Mouse (Mus musculus): ENCODE data around the gene Slc26a3.
"Not testable (repeated sequence)": the region's sequence is repeated elsewhere in the genome, so short reads cannot be mapped to it uniquely, and the experiment has no call there.

Slc26a3 gene

DNA sequence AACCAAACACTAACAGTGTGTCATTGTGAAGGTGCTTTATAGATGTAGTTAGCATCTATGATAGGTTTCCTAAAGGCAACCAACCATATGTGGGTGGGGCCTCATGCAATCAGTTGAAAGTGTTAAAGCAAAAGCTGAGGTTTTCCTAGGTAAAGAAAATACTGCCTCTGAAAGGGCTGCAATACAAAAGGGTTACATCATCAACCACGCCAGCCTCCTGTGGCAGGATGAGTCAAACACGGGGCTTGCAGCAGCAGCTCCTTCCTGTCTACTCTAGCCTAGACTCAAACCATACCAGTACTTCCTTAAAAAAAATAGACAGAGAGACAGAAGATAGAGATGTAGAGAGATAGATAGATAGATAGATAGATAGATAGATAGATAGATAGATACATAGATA is 25.3 kb downstream of the Slc26a3 start:
- intact Hi-C loops (cut with DNase I) = no loop called here

DNA sequence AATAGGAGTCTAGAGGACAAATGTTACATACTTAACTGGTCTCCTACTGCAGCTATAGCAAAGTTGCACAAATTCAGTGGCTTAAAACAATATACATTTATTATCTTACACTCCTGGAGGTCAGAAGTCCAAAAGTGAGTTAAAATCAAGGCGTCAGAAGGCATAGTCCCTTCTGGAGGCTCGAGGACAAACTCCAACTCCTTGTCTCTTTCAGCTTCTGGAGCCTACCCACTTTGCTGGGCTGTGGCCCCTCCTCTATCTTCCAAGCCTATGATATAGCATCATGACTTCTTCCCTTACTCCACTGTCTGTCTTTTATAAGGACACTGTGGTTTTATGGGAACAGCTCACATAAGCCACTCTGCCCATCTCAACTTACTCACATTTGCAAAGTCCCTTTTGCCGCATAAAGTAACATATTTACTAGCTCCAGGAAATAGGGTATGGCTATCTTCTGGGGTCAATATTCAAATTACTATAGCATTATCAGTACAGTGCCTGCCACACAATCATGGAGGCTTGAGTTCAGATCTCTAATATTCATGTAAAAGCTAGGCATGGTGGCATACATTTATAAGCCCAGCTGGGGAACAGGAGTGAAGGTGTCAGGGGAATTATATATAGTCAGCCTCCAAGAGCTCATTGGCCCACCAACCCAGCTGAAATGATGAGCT is 31.4 kb downstream of the Slc26a3 start:
- intact Hi-C loops (cut with DNase I) = no loop called here

DNA sequence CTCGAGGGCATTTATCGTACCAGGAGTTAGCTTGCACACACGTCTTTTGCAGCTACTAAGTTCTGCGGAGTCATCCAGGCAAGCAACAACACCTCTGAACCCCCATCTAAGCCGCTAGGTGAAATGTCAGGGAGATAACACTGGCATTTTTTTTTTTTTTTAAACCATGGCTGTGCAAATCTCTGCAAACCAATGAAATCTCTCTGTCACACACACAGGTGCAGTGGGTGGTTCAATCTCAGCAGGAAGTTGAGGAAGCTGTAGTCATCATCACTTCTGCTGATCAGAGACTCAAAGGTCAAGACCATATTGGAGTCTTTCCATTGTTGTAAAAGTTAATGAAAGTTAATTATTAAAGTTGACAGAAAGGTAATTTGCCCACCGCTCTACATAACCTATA is 47.1 kb downstream of the Slc26a3 start:
- intact Hi-C loops (cut with DNase I) = no loop called here

DNA sequence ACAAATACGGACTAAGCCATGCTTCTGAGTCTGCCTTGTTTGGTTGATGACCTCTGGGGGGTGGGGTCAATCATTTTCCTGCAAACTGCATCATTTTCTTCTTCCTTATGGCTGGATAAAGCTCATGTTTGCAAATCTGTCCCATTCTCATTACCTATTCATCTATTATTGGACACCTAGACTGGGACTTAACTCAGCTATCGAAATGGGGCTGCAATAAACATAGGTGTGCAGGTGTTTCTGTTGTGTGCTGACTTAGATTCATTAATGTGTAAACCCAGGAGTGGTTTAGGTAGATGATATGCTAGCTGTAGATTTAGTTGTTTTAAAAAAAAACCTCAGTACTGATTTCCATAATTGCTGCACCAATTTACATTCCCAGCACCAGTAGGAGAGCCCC is 48.9 kb downstream of the Slc26a3 start:
- intact Hi-C loops (cut with DNase I) = no loop called here

DNA sequence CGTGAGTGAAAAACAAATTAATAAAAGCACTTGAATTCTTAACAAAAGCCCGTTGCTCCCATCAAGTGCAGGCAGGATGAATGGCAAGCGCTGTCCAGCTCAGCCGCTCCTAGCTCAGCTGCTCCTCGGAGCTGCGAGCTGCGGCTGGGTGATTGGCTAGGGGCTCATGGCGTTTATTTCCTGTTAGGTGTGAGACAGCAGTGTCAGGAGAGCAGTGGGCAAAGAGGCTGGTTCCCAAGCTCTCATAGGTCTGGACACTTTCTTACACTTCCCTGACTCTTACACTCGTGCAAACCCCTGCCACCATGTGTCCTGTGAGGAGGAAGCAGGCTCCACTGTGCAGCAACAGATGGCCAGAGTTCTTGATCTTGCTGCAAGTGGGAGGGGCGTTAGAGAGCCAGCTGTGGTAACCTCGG is 53.5 kb downstream of the Slc26a3 start:
- intact Hi-C loops (cut with DNase I) = no loop called here

DNA sequence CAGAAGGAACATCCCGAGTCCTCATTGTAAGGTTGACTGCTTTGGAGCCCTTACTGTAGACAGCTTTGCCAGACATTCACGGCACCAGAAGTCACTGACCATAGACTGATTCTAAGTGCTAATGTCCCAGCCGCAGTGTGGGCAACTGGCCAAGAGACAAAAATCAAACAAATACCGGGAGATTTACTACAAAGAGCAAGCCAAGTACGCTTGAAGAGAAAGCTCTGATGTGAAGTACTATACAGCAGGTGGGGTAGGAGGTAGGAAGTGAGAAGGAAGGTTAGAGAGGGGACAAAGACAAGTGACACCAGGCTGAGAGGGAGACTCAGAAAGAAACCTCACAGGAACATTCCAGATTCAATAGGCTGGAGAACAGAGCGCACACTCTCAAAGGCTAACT is 54.2 kb downstream of the Slc26a3 start:
- intact Hi-C loops (cut with DNase I) = no loop called here

DNA sequence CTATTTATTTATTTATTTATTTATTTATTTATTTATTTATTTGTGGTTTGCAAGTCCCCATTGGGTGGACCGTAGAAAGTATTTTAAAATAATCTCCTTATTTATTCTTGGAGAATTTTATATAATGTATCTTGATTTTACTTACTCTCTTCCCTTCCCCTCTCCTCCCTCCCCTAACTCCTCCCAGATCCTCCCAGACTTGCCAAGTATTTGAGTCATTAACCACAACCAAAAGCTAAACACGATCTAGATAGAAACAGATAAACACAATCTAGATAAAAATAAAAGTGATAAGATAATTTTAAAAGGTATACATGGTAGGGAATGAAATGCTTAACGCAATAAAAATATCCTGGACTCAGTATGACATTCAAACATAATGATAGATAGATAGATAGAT is 58.7 kb downstream of the Slc26a3 start:
- intact Hi-C loops (cut with DNase I) = no loop called here

DNA sequence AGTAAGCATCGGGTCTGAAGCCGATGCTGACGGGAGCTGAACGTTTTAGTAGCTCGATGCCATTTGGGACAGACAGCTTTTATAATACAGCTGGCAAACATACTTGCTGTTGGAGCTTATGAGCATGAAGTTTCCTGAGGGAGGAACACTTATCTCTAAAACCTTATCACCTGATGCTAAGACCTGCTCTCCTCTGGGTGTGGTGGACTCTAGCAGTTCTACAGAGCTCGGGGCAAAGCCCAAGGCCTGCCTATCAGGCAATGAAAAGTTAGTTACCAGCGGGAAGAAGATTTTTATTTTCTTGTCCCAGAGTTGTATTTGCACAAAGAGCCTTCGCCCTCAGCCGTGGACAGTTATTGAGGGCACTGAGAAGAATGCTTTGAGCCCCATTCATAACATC is 65.6 kb downstream of the Slc26a3 start:
- intact Hi-C loops (cut with DNase I) = no loop called here

DNA sequence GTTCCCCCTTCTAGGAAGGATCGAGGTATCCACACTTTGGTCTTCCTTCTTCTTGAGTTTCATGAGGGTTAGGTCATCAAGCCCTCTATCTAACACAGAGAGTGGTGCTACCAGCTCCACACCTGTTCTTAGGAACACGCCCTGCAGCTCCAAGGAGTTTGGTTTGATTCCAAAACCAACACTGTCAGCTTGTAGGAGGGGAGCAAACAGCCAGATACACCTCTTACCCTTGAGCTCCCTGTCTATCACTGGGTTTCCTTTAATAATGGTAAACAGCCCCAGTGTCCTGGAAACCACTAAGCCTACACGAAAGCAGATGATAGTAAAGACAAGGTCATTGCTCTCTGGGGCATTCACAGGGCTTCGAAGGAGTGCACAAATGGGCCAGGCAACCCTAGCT is 67.8 kb downstream of the Slc26a3 start:
- intact Hi-C loops (cut with DNase I) = no loop called here

DNA sequence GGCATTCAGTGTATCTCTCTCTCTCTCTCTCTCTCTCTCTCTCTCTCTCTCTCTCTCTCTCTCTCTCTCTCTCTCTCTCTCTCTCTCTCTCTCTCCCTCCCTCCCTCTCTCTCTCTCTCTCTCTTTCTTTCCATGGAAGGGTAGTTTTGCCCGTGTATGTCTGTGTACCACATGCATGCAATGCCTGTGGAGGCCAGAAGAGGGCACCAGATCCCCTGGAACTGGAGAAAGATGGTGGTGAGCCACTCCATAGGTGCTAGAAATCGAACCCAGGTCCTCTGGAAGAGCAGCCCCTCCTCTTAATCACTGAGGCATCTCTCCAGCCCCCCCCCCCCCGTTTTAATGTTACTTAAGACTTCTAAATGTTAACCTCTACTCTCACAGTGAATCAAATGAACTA is 69.6 kb downstream of the Slc26a3 start:
- intact Hi-C loops (cut with DNase I) = not testable (repeated sequence)

DNA sequence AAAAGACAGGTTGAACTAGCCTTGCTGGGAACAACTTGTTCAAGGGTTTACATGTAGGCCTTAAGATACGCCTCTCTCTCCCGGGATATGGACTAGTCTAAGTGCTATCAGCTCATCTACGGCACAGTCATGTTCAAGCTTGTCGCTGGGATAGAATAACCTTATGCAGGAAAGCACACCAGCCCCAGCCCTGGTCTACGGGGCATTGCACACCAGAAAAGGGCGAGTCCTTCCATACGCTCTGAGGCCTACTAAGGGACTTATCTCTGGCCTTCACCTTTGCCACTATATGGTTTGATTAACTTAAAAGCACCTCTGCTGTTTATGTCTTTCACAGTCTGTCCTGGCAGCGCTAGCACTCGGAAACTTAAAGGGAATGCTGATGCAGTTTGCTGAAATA is 70.7 kb downstream of the Slc26a3 start:
- intact Hi-C loops (cut with DNase I) = no loop called here

DNA sequence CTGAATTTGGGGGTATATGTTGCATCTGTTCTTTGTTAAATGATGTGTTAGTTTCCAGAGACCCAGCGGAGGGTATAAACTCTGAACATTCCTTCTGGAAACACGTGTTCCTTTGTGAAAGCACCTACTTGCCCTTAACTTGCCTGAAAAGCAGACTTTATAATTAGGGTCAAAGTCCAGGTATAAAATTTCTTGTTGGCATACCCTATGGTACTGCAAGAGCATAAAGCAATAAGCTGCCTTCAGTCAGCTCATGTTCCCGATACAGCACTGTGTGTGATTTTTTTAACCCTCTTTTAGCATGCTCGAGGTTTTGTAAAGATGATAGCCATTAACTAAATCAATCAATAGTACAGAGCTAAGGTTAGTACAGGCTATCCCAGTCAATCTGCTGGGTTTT is 71.9 kb downstream of the Slc26a3 start:
- intact Hi-C loops (cut with DNase I) = no loop called here

DNA sequence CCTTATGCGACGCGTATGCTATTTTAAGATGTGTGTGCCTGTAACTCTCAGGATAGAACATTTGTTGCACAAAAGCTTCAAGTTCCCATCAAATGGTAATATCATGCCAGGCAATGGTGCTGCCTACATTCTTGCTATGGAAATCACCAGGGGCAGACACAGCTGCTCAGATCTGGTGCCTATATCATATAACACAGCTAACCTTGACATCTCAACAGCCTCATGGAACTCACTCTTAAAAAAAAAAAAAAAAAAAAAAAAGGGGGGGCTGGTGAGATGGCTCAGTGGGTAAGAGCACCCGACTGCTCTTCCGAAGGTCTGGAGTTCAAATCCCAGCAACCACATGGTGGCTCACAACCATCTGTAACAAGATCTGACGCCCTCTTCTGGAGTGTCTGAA is 87.5 kb downstream of the Slc26a3 start:
- intact Hi-C loops (cut with DNase I) = not testable (repeated sequence)

DNA sequence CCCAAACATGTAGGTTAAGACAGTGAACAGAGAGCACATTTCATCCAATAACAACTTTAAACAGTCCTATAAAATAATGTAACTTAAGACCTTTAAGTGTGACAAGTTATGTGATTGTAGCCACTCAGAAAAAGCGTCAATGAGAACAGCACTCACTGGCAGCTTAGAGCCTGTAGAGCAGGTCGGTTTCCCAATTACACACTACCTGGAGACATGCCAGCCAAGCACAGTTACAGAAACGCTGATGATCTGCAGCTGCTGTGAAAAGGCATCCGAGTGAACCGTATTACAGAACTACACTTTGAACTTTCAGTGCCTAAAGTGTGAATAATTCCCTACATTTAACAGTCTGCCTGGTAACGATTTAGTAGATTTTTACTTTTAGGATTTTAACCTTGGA is 95.8 kb downstream of the Slc26a3 start:
- intact Hi-C loops (cut with DNase I) = no loop called here

DNA sequence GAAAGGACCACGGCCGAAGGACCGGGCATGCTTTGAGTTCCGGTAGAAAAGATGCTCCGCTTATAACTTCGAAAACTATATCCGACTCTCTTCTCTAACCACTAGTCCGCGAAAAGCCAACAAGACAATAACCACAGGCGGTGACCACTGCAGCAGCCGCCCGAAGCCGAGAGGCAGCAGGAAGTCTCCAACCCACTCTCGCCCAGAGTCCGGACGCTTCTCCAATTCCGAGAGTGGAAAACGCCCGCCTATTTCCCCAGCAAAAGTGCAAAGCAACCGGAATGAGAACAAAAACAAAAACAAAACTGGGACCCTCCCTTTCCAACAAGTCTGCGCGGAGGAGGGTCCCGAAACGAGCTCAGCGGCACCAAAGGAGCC is 108.3 kb downstream of the Slc26a3 start:
- intact Hi-C loops (cut with DNase I) = loop anchor here (10.0 kb wide), 1 partner anchor 384 kb away; no protein-coding TSS in a partner anchor

DNA sequence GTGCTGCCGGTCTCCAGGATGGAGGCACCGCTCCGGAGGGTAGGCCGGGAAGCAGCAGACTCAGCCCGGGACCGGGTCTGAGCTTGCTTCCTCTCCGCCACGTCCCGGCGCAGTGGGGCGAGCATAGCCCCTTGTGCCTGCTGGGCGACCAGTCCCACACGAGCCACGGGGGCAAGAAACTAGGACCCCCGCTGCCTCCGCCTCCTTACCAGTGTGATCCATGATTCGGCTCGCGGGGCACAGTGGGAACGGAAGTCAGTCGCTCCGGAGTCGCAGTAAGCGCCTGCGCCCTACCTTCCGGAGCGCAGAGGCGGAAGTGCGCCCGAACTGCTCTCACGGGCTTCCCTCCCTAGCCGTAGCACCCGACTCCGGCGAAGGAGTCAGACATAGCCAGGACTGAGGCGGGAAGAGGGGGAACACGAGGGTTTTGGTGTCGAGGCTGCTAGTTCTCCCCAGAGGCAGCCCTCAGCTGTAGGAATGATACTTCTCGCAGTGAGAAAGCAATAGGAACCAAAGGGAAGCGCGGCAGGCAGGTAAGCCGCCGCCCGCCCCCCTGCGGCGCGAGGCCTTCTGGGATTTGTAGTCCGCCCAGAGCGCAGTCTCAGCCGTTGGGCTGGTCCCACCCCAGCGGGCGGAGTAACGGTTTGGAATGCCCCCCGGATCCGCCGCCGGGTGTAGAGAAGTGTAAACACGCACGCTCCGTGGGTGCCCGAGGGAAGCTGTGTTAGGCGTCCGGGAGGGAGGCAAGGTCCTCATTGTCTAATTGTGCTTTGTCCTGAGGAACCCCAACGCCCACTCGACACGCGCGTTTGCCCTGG is 108.9 kb downstream of the Slc26a3 start, which contains the start of gene Cbll1:
TSS of gene Cbll1 (minus strand) at position 303 of the 818 bp plus-strand sequence.
- intact Hi-C loops (cut with DNase I) = loop anchor here (10.0 kb wide), 3 partner anchors 125 to 425 kb away; no protein-coding TSS in a partner anchor

DNA sequence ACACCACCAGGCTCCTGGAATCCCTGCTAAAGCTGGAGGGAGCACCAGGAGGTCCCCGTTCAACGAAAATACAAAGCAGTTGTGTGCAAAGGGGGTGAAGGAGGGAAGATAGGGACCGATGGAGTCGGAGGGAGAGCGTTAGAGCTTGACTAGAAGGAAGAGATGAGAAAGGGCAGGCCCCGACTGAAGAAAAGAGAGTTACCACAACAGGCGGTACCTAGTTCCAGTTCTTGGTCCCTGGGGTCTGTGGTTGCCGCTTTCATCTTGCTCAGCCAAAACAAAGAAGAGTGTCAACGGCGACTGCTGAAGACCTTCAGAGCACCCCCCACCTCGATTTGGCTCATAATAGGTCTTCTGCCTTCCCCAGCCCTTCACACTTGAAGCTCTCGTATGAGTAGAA is 109.5 kb downstream of the Slc26a3 start:
- intact Hi-C loops (cut with DNase I) = loop anchor here (10.0 kb wide), 2 partner anchors 125 to 425 kb away; no protein-coding TSS in a partner anchor

DNA sequence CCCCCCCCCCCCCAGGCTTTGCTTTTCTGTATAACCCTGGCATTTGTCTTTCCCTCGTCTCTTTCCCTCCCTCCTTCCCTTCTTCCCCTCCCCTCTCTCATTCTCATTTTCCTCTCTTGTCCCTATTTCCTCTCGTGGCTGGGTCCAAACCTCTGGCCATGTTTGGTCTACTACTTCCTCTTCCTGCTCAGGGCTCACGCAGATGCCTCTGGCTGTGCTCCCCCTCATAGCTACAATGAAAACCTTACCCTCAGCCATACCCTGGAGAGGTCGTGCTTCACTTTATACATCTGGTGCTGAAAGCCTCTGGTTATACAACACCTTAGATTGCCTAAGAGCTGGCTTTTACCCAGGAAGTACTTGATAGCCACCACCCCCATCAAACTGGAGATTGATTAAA is 110.6 kb downstream of the Slc26a3 start:
- intact Hi-C loops (cut with DNase I) = loop anchor here (10.0 kb wide), 2 partner anchors 126 to 424 kb away; no protein-coding TSS in a partner anchor

DNA sequence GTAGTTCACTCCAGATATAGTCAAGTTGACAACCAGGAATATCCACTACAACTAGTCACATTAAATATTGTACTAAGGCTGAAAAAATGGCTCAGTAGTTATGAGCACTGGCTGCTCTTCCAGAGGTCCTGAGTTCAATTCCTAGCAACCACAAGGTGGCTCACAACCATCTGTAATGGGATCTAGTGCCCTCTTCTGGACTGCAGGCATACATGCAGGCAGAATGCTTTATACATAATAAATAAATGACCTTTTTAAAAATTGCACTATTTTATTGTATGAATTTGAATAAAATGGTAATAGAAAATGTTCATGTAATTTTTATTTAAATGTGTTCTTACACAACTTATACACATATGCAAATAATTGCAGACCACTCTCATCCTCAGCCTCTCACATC is 112.5 kb downstream of the Slc26a3 start:
- intact Hi-C loops (cut with DNase I) = loop anchor here (10.0 kb wide), 2 partner anchors 128 to 422 kb away; no protein-coding TSS in a partner anchor

DNA sequence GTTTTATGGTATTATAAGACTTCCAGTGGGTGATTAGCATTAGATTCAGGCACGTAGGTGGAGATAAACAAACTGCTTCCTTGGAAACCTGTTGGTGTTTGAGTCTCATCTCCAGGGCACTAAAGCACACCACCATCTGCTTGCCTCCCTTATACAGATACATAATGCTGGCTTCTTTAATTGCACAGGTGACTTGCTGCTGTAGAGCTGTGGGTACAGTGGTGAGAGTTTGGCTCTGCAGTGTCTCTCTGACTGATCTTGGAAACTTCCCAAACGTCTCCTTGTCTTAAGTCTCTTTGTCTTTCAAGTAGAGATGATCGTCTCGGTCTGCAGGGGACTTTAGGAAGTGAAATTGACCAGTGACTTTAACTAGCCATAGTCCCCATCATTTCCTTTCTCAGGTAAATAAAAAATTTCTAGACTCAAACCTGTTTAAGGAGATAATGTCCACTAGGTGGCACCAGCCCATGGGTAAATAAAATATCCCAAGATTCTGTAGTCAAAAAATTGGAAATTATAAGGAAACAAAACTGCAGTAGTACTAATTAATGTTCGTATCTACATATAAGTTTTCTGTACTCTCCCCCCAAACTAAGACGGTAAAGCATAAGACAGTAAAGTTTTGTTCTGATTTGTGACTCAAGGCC is 117.2 kb downstream of the Slc26a3 start:
- intact Hi-C loops (cut with DNase I) = loop anchor here (5.0 to 10.0 kb wide), 3 partner anchors 133 to 417 kb away; no protein-coding TSS in a partner anchor

DNA sequence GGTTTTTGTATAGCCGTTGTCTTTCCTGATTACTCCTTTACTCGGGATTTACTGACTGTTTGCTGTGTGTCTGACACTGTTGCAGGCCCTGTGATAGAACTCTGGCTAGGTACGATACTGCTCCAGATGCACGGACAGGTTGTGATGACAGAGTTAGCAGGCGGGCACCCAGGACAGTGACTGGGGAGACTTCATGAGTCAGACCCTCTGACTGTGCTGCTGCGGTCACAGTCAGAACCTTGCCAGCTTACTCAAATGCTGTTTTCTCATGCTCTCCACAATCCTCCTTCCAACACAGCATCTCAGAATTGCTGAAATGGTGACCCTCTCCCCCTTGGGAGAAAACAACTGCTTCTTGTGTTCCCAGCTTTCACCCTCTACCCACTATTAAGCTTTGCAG is 117.8 kb downstream of the Slc26a3 start:
- intact Hi-C loops (cut with DNase I) = loop anchor here (5.0 to 10.0 kb wide), 3 partner anchors 134 to 416 kb away; no protein-coding TSS in a partner anchor

DNA sequence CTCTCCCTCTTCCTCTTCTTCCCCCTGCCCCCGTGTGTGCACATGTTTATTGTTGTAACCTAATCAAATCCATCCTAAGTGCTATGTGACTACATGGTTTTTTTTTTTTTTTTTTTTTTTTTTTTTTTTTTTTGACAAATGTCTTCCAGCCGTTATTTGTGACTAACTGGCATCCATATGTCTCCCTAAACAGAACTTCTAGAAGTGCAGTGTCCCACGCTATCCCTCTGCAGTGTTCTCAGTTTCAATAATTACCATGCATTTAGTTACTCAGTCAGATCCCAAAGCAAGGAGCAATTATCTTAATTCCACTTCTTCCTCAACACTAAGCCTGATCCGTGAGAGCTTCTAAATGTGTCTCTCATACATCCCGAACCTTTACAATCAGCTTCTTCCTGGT is 120.5 kb downstream of the Slc26a3 start:
- intact Hi-C loops (cut with DNase I) = no loop called here
